23 mouse cellular contexts compared by ENCODE assay signal in the genomic region with DNA sequence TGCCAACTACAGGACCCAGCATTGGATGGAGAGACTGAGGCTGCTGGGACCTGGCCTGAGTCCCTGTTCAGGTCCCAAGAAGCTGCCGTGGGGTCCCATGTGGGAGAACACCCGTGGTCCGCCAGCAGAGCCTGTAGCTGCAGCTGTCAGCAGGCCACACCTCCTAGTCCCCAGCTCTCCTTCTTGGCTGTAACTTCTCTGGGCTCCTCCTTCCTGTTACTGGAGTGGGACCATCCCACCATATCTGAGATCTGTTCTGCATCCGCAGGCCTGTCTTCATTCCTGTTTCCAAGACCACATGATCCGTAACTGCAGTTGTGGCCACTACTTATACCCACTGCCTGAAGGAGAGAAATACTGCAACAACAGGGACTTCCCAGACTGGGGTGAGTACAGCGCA. TPM values are rescaled to one million over a fixed set of nuclear protein-coding genes. Genes with fewer than 3 reads are reported as not detected.
"Had no signal": no experiment of that assay in that cellular context is flagged by ENCODE, and none has a peak within 500 bp of the region (broad histone marks: within the 10 kb centered on the region; RNA-seq: fewer than 3 reads in every experiment).

No protein-coding gene starts in this region.

- H3K27ac ChIP-seq: hindbrain, postnatal 0 days; left cerebral cortex, adult 2 months; limb, embryonic 12.5 days; liver, embryonic 12.5 days; liver, embryonic 15.5 days; neural tube, embryonic 12.5 days; neural tube, embryonic 15.5 days had no signal

- H3K9me3 ChIP-seq: limb, embryonic 12.5 days; liver, embryonic 12.5 days; liver, embryonic 15.5 days; neural tube, embryonic 12.5 days; neural tube, embryonic 15.5 days had no signal

- H3K4me3 ChIP-seq: left cerebral cortex, adult 2 months; limb, embryonic 12.5 days; liver, embryonic 12.5 days; liver, embryonic 15.5 days; neural tube, embryonic 12.5 days; neural tube, embryonic 15.5 days had no signal

- H3K9ac ChIP-seq: limb, embryonic 12.5 days; liver, embryonic 12.5 days; liver, embryonic 15.5 days; neural tube, embryonic 12.5 days; neural tube, embryonic 15.5 days had no signal

- H3K27me3 ChIP-seq: limb, embryonic 12.5 days; liver, embryonic 12.5 days; liver, embryonic 15.5 days; neural tube, embryonic 12.5 days; neural tube, embryonic 15.5 days had no signal

- ATAC-seq: hindbrain, postnatal 0 days; inflammation-experienced regulatory T-cells, adult 6 months; liver, embryonic 12.5 days; lung, postnatal 0 days had no signal

- DNase-seq: kidney, adult 9 months; kidney, postnatal 10 days; kidney, postnatal 36 days; layer of hippocampus, postnatal 36 days; liver; lung, adult 18-20 months; lung, postnatal 36 days; midbrain, embryonic 14.5 days; right cerebral cortex, adult 18-20 months; right cerebral cortex, postnatal 14 days; right cerebral cortex, postnatal 4 days; thymus, adult 18-20 months; thymus, postnatal 36 days had no signal

- H3K4me2 ChIP-seq: limb, embryonic 12.5 days; liver, embryonic 12.5 days; liver, embryonic 15.5 days; midbrain, embryonic 11.5 days; neural tube, embryonic 12.5 days; neural tube, embryonic 15.5 days had no signal

- H3K36me3 ChIP-seq: limb, embryonic 12.5 days; liver, embryonic 12.5 days; liver, embryonic 15.5 days; neural tube, embryonic 12.5 days; neural tube, embryonic 15.5 days had no signal

- H3K4me1 ChIP-seq: limb, embryonic 12.5 days; liver, embryonic 12.5 days; liver, embryonic 15.5 days; neural tube, embryonic 12.5 days; neural tube, embryonic 15.5 days had no signal

RNA-seq across cellular contexts. Expression of a gene that starts 49.1 kb away (rescaled TPM):
- polyA plus RNA-seq: limb, embryonic 12.5 days; liver, embryonic 15.5 days; midbrain, embryonic 11.5 days; neural tube, embryonic 12.5 days had no signal
